Mouse (Mus musculus) lung, adult 10 weeks (tissue): ENCODE results near the gene Mup20. TPM values are rescaled to one million over a fixed set of nuclear protein-coding genes. Genes with fewer than 3 reads are reported as not detected.

ENCODE experiments used
- polyA plus RNA-seq: library from polyadenylated mRNA; stranded (reverse); fragments of 350-450 nt; fragmentation: Illumina TruSeq; extraction: RNeasy Lipid Tissue Mini Kit (QIAGEN cat#74804); gene quantifications from one replicate; pipeline ENCODE4 v1.2.3, GENCODE M21; 2014; ENCODE audit warnings: low read depth, low replicate concordance; ENCODE audit not compliant: insufficient read depth

Mup20 gene
- not detected for polyA plus RNA-seq

DNA sequence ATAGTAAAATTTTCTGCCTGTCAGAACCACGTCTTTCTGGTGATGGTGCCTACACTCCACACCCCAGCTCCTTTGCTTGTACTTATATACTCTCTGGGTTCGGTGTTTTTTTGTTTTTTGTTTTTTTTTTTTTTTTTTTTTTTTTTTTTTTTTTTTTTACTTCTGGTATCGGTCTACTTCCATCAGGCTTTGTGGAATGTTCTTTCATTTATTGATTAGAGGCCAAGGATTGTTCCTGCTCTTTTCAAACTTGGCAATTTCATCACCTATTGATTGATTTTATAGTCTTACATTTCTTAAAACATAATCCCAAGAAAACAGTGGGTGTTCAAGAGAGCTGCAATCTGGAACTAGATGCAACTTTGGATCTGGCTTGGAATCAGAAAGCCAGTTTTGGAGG is at the start of gene Mup20:
Gene Mup20, minus strand, starts transcription at position 101 of the 400 bp plus-strand sequence.

GRCm38 (mm10) chr4:62087241-62087640 is 33.3 kb upstream of the Mup20 start, which contains the start of gene Mup3:
TSS of gene Mup3 (minus strand) at chr4:62087342.

Other genes starting within 250 kb of the Mup20 start
- not detected for gene Mup5, start 218.9 kb downstream of the Mup20 start, polyA plus RNA-seq
- 0.55 TPM for gene Mup3, start 33.2 kb upstream of the Mup20 start, polyA plus RNA-seq
- not detected for gene Mup21, start 96.7 kb upstream of the Mup20 start, polyA plus RNA-seq
- 3.4 TPM for gene Zfp37, start 176.9 kb upstream of the Mup20 start, polyA plus RNA-seq
- gene Slc31a2, start 208.4 kb upstream of the Mup20 start, polyA plus RNA-seq, result 25.2 TPM